Comparison of ENCODE assay signal across 21 mouse cellular contexts in genomic region chr2:73807609-73808008, GRCm38 (mm10). TPM values are rescaled to one million over a fixed set of nuclear protein-coding genes. Genes with fewer than 3 reads are reported as not detected.
DNase-seq lines count a peak whose midpoint lies in the region; TF ChIP-seq lines count a peak whose summit lies in the region.
"Had no signal": no experiment of that assay in that cellular context is flagged by ENCODE, and none has a peak within 500 bp of the region (broad histone marks: within the 10 kb centered on the region; RNA-seq: fewer than 3 reads in every experiment).

No protein-coding gene starts in this region.

- TF ChIP-seq EP300 in CH12.LX (IDR thresholded peaks at IDR 0.05; ENCODE audit: low read length) = no peak

- no peak overlapping the region for H3K27ac ChIP-seq in layer of hippocampus, adult 2 months
- no peak overlapping the region for H3K27ac ChIP-seq in CH12.LX (ENCODE audit: insufficient read depth, low read depth)
- H3K27ac ChIP-seq: embryonic facial prominence, embryonic 10.5 days; heart, embryonic 15.5 days; hindbrain, embryonic 13.5 days; midbrain, embryonic 12.5 days; neural tube, embryonic 12.5 days had no signal

- dilution Hi-C loops in CH12.LX (cut with MboI; ENCODE audit: extremely low pct_ligation_motif_present, extremely low pct_unique_long_range_greater_than_20kb, low sequenced_read_pairs) = no loop called here

- no peaks in the 10 kb centered on the region for H3K36me3 ChIP-seq in CH12.LX (replicated peaks in 1 of 2; ENCODE audit: control insufficient read depth in 1 of 2, insufficient read depth in 1 of 2, low read length in 1 of 2)
- H3K36me3 ChIP-seq: embryonic facial prominence, embryonic 10.5 days; heart, embryonic 15.5 days; hindbrain, embryonic 13.5 days; midbrain, embryonic 12.5 days; neural tube, embryonic 12.5 days had no signal

- in situ Hi-C loops in CH12.LX (cut with MboI; ENCODE audit: low pct_ligation_motif_present, low pct_unique_long_range_greater_than_20kb, low sequenced_read_pairs) = no loop called here

- H3K4me3 ChIP-seq in layer of hippocampus, adult 2 months = no peak overlapping the region
- H3K4me3 ChIP-seq in CH12.LX (replicated peaks in 1 of 3; ENCODE audit: low read depth in 2 of 3, low read length in 2 of 3, poor library complexity in 1 of 3) = no peak overlapping the region
- H3K4me3 ChIP-seq: embryonic facial prominence, embryonic 10.5 days; heart, embryonic 15.5 days; hindbrain, embryonic 13.5 days; midbrain, embryonic 12.5 days; neural tube, embryonic 12.5 days had no signal

- no peaks in the 10 kb centered on the region; a peak in 1 of 4 replicates for H3K4me1 ChIP-seq in CH12.LX (ENCODE audit: control insufficient read depth in 1 of 2, insufficient read depth in 2 of 2)
- H3K4me1 ChIP-seq: embryonic facial prominence, embryonic 10.5 days; heart, embryonic 15.5 days; hindbrain, embryonic 13.5 days; midbrain, embryonic 12.5 days; neural tube, embryonic 12.5 days had no signal

- H3K79me2 ChIP-seq in CH12.LX (replicated peaks; ENCODE audit: control insufficient read depth, extremely low read depth, insufficient read depth, poor library complexity, severe bottlenecking) = no peaks in the 10 kb centered on the region

- H3K9ac ChIP-seq in CH12.LX (ENCODE audit: insufficient read depth, low read depth) = no peak overlapping the region
- H3K9ac ChIP-seq: heart, embryonic 15.5 days; hindbrain, embryonic 13.5 days; midbrain, embryonic 12.5 days; neural tube, embryonic 12.5 days had no signal

- no peak for DNase-seq in layer of hippocampus, adult 2 months (ENCODE audit: low spot score in 2 of 2)
- DNase-seq in layer of hippocampus, postnatal 25 days (ENCODE audit: extremely low spot score in 1 of 2, low spot score in 1 of 2) = no peak
- DNase-seq in 3T3-L1 (ENCODE audit: low read depth, low spot score) (peak; percentile 12), CH12.LX (ENCODE audit: extremely low read depth) (no peak), R1 (ENCODE audit: low read depth, low spot score) (peak; percentile 45)
- no peak for DNase-seq in gastrocnemius, adult 18-20 months (ENCODE audit: low spot score)
- DNase-seq in left cerebral cortex, adult 9 months (ENCODE audit: low spot score in 2 of 2) = no peak
- DNase-seq: adrenal gland, postnatal 25 days; cerebellum, adult 8-10 months; gastrocnemius, postnatal 36 days; heart, postnatal 36 days; kidney, adult 8-10 months; kidney, postnatal 25 days; thymus, adult 2 months; thymus, postnatal 4 days had no signal

- H3K27me3 ChIP-seq in CH12.LX (replicated peaks) = no peaks in the 10 kb centered on the region
- H3K27me3 ChIP-seq: heart, embryonic 15.5 days; hindbrain, embryonic 13.5 days; midbrain, embryonic 12.5 days; neural tube, embryonic 12.5 days had no signal

- TF ChIP-seq CTCF in layer of hippocampus, adult 2 months (conservative IDR thresholded peaks at IDR 0.05) = peak; percentile 51
- TF ChIP-seq CTCF in CH12.LX (conservative IDR thresholded peaks at IDR 0.05 in 1 of 2, IDR thresholded peaks at IDR 0.05 in 1 of 2; ENCODE audit: low read depth in 2 of 2, low read length in 2 of 2) = no peak

- TF ChIP-seq RAD21 in CH12.LX (IDR thresholded peaks at IDR 0.05; ENCODE audit: low read depth, low read length) = no peak; the same call in none of the 2 replicates

- no peak for TF ChIP-seq POLR2A in CH12.LX (IDR thresholded peaks at IDR 0.05; ENCODE audit: low read depth, low read length)

- H3K9me3 ChIP-seq in CH12.LX (replicated peaks; ENCODE audit: low read length) = no peaks in the 10 kb centered on the region
- H3K9me3 ChIP-seq: embryonic facial prominence, embryonic 10.5 days; heart, embryonic 15.5 days; hindbrain, embryonic 13.5 days; midbrain, embryonic 12.5 days; neural tube, embryonic 12.5 days had no signal

- H3K4me2 ChIP-seq in CH12.LX (ENCODE audit: insufficient read depth, low read depth, poor library complexity, severe bottlenecking) = no peak overlapping the region
- H3K4me2 ChIP-seq: heart, embryonic 15.5 days; hindbrain, embryonic 13.5 days; midbrain, embryonic 12.5 days; neural tube, embryonic 12.5 days had no signal

TF ChIP-seq in CH12.LX, 34 proteins besides CTCF, POLR2A, EP300 and RAD21:
- TF ChIP-seq SIN3A (IDR thresholded peaks at IDR 0.05; ENCODE audit: low read length) (no peak), ZNF384 (IDR thresholded peaks at IDR 0.05; ENCODE audit: low read depth, low read length) (peak; percentile 42), MAFK (IDR thresholded peaks at IDR 0.05; ENCODE audit: insufficient replicate concordance, low read length) (peak; percentile 62; the same call in 1 of the 2 replicates)

RNA-seq across cellular contexts. Expression of gene Chn1, which starts 32.5 kb away (rescaled TPM):
- total RNA-seq in layer of hippocampus, adult 2 months (2021) = 1,000 to 10,000 TPM; 1,742 to 1,751 TPM
- total RNA-seq in layer of hippocampus, postnatal 25 days (2021) = 1,000 to 10,000 TPM; 1,740 to 1,825 TPM
- total RNA-seq in CH12.LX (2012; rRNA removed) (4.2 and 4.6 TPM in 2 replicates), CH12.LX (2014; rRNA removed) (9.9 and 13.0 TPM in 2 replicates)
- polyA plus RNA-seq in CH12.LX (2012; ENCODE audit: insufficient read length, low read depth) = 15.0 and 17.0 TPM in 2 replicates
- total RNA-seq in gastrocnemius, adult 18-20 months (2021) = 1 to 10 TPM; 3.0 to 3.5 TPM
- polyA plus RNA-seq: liver, adult 2 months had no signal

Comparison
In these comparisons a context has a peak if more than half of its experiments do, and no peak if none do; other contexts are left out.
1. DNase-seq: peak in 3T3-L1 (single experiment) and R1 (single experiment); none in layer of hippocampus, adult 2 months (0 of 2), layer of hippocampus, postnatal 25 days (0 of 2), CH12.LX (single experiment), gastrocnemius, adult 18-20 months (single experiment) and left cerebral cortex, adult 9 months (0 of 2).
2. RNA of gene Chn1, which starts 32.5 kb away (total RNA-seq): 1,740 to 1,825 TPM in layer of hippocampus, postnatal 25 days and 1,742 to 1,751 TPM in layer of hippocampus, adult 2 months; 4.2 to 13.0 TPM in CH12.LX and 3.0 to 3.5 TPM in gastrocnemius, adult 18-20 months; every median in the first group is over 100 times any median in the second.